Mouse (Mus musculus) thymus, postnatal 36 days (tissue): ENCODE data around the gene Cd47.

Experiments used
- DNase-seq, 2 experiments: peaks; one replicate each; pipeline ENCODE4 v3.0.0; 2022; ENCODE audit warnings: mixed read lengths in 2 of 2

Gene Cd47

DNA sequence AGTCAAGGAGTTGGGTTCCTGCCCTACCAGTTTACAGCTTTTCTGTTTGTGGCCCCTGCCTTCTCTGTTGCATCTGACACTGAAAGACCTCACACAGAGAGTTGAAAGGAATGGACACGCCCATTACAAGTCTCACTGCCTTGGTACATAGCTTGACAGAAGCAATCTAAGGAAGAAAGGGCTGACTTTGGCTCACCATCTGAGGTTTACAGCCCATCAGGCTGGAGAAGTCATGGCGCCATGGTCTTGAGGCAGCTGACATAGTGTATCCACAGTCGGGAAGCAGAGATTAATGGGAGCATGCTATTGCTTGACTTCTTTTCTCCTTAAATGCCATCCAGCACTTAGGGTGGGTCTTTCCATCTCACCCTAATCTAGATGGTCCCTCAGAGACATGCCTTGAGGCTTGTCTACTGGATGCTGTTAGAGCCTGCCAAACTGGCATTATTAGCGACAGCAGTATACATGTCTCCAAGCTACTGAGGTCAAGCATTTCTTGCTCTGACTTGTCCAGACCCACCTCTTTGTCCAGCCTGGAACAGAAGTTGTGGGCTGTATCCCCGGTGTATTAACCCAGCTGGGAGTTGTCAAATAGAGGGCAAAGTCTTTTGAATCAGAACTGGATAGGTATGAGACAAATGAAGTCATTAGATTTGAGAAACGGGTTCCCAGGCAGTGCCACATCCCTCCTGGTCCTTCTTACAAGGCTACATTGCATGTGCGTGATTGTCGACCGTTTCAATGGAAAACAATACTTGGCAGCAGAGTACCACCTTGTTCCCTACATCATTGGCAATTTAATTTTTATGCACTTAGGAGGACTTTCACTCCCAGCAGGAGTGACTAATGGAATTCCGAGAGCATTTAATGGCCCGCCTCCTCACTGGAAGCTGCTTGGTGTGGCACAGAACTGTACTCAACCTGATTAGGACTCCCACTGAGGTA is 115.5 kb downstream of the Cd47 start:
- no peak for DNase-seq

DNA sequence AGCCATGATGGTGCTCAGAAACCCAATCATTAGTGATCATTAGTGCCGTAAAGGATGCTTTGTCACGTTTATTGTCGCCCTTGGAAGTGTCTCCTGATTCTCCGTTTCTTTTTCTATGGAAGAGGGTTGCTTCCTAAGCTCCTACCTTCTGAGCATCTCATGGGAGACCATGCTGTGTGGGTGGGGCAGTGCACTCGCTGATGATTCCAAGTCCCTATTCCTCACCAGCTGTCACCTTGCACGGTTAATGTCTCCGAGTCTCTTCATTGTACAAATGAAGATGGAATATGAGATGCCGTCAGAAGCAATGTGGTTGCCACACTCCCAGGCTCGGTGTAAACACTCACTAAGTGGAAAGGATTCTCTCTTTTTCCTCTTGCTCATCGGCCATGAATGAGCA is 119.9 kb downstream of the Cd47 start:
- no peak for DNase-seq

DNA sequence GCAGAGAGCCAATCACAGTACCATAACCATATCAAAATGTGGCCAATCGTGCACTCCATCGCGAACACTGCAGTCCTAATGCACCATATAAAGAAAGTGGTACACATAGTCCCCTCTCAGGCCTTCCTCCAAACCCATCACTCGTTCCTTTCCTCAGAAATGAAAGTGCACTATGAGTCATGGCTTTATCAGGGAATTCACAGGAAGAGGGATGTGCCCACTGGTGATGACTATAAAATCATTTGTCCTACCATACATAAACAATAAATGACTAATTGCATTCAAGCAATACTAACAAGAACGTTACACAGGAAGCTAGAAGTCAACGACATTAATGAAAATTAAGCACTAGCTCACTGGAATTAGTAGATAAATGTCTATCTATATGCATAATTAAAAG is 121.3 kb downstream of the Cd47 start:
- DNase-seq = no peak

DNA sequence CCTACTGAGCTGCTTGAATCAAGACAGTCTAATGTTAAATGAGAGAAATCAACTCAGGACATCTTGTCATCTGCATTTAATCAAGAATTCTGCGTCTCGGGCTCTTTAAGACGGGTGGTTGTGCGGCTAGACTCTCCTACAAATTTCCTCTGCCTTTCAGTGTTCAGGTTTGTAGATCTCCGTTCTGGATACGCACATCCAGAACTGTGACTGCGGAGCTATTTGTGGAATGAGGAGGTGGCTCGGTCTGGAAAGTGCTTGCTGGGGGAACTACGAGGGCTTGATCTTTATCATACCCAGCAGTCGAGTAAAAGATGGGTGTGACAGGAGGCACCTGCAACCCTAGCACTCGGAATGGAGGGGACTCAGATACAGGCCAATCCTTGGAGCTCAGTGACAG is 121.8 kb downstream of the Cd47 start:
- DNase-seq = no peak

DNA sequence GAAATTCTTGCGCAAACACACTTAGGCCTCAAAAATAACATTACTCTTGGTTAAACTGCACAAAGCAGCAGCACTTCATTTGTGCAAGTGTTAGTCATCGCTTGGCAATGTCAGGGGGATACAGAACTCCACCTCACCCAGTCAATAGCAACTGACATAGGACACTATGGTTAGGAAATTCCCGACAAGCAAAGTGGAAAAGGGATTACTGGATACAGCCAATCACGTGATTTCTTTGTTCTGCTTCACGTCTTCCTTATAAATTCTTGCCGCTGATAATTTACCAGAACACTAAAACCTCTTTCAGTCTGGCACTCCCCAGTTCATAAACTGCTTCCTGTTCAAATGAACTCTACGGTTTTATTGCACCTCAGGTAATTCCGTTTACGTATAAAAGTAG is 123.4 kb downstream of the Cd47 start:
- no peak for DNase-seq

GRCm38 (mm10) chr16:49924941-49925340 is 124.6 kb downstream of the Cd47 start:
- no peak for DNase-seq

DNA sequence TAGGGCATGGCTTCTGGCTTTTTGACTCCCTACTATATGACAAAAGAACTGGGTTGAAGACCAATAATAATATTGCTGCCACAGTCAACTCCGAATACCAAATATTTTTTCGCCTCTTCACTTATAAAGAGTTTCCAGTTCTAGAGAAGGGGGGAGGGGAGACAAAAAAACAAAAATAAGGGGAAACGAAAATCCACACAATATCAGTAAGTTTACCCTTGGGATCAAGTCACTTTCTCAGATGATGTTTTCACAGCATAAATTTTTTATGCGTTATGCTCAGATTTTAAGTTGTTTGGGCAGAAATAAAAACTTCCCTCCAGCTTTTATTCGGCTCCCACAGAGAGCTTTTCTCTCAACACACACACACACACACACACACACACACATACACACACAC is 132.9 kb downstream of the Cd47 start:
- DNase-seq = no peak

DNA sequence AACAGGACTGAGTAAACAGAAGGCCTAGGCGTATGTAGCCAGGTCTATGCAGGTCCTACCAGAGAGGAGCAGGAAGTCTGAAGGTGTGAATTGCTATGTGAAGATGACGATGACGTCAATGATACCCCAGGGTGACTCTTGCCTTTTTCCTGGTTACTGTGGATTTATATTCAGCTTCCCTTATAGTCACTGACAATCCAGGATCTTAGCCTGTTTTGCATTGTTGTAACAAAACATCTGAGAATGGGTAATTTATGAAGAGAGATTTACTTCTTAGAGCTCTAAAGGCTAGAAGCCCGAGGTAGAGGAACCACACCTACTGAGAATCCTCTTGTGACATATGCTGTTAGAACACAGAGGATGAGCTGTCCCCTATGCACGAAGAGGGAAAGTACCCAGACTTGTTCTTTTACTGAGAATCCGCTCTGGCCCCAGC is 135.7 kb downstream of the Cd47 start:
- DNase-seq = no peak

DNA sequence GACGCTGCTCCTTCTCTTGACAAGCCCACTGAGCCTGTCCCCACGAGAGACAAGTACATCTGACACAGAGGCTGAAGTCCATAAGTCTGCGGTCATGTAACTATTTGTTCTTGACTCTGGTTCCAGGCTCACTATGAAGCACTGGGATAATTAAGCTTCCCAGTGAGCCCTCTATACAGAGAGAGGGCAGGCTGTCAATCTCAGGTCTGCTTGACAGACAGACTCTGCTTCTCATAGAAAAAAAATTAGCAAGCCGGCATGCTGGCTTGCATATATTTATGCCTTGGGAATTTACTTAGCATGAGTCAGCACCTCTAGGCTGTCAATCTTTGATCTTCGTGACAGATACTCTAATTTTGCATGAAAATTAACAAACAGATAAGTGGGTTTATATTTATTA is 136.5 kb downstream of the Cd47 start:
- DNase-seq = no peak

DNA sequence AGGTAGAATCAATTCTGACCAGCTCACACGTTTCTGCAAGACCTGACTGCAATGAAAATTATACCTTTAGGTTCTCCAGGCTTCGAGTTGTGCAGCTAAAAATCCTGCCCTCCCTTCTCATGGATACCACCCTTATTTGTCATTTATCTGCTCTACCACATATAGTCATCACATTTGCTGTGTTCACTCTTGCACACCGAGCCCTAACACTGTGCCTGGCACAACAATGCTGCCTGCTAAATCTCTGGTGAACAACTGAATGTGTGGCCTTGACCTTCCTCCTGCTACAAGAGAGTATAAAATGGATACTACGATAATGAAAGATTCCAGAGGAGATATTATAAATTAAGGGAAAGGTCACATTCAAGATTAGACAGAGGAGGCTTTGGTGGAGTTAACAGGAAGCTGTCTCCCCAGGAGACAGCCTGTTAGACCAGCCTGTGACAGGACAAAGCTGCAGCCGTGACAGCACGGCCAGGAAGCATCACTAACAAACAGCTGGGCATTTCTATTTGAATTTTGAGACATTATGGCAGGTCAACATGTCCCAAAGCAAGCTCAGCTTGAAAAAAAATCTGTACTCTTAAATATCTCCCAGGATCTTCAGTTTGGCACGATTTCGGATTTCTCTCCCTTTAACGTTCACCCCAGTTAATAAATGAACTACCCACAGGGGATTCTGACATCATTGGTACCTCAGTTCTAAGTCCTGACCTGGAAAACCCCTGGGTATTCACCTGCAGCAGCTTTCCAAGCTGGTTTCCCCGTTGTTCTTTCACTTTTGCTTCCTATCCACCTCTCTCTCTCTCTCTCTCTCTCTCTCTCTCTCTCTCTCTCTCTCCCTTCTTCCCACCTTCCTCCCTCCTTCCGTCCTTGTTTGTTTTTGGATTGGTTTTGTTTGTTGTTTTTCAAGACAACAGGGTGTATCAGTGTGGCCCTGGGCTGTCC is 137.2 kb downstream of the Cd47 start:
- no peak for DNase-seq

DNA sequence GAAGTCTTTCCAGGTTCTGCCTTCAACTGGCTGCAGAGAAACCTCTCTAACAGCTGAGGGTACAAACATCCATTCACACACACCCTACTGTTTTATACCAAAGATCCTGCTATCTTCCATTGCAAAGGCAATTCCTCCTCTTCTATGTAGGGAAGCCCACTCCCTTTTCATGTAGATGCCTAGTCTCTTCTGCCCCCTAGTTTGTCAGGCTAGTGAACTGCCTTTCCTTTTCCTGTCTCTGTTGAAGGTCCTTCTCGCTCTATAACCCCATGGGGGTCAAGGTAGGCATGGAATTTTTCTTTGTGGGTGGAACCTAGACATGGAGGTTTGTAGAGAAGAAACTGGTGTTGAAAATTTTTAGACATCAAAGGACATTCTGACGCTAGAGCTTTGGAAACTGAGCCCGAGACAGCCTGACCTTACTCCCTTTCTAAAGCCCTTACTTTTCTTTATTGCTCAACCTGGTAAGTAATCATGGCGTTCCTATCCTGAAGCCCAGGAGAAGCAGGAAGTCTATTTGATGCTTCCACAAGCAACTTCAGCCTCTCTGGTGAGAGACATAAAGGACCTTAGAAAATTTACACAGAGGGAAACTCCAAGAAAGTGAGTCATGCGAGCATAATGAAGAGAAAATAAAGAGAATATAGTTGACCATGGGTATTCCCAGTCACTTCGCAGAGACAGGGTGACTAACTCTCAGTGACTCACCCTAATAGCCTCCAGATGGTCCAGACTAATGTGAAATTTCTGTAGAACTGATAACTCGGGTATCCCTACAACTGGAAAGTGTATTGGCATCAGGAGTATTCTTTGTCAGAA is 138.4 kb downstream of the Cd47 start:
- DNase-seq = no peak

DNA sequence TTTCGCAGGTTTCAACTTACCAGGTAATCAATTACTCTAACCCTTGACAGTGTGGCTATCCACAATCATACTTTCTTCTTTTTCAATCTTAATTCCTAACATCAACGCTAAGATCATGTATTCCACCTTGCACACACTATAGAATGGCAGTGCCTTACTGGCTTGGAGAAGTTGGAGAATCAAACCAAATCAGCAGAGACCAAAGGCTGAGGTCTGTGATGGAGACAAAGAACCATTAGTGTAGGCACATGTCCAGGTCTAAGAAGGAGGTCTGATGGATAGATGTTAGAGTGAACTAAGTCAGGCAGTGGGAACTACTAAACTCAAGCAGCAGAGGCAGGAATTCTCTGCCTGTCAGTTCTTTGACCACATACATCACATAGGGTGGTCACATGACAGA is 139.0 kb downstream of the Cd47 start:
- no peak for DNase-seq

DNA sequence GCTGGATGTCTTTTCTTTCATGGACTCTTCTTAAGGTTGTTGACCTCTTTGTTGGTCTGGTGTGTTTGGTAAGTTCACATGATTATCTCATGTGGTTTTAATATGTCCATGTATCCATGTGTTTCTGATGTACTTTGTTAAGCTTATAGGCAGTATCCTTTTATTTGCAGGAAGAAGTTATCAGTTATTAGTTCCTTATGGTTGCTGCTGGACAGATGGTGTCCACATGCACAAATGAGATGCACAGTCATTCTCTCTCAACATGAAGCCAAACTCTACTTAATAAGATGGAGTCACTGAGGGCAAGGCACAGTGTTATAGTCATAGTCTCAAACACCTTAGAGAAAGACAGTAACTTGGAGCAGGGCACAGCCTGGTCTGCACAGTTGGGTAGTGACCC is 140.1 kb downstream of the Cd47 start:
- no peak for DNase-seq

DNA sequence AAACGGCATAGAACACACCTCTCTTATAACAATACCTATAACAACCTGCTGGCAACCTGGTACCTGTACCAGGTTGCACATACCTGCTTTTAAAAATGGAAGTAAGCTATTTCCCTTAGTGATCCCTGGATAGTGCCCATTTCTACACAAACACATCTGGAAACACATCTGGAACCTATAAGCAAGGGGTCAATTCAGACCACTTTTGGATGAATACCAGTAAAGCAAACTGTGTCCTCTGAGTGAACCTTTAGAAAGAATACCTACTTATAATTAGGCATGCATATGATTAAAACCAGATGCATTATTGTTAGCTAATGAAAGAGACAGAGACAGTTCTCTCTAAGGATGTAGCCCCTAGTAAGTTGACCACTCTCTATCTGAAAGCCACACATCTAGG is 140.7 kb downstream of the Cd47 start:
- no peak for DNase-seq

DNA sequence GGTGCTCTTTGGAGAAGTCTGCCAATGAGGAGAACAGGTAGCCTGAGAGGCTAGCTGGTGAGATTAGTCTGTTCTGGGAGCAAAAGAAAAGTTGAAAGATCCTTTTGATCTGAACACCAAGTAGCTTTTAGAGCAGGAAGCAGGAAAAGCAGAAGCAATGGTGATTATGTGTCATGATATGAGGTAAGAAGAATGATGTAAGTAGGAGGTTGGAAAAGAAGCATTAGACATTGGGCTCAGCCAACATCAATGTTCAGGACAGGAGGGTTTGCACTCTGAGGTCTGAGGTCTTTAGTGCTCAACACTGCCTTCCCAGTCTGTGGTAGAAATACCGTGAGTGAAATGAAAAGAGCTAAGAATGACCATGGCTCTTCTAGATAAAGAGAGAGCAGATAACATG is 143.4 kb downstream of the Cd47 start:
- DNase-seq = no peak

- no peak for DNase-seq
Measured at GRCm38 (mm10) chr16:49945084-49945483, 144.8 kb downstream of the Cd47 start.

DNA sequence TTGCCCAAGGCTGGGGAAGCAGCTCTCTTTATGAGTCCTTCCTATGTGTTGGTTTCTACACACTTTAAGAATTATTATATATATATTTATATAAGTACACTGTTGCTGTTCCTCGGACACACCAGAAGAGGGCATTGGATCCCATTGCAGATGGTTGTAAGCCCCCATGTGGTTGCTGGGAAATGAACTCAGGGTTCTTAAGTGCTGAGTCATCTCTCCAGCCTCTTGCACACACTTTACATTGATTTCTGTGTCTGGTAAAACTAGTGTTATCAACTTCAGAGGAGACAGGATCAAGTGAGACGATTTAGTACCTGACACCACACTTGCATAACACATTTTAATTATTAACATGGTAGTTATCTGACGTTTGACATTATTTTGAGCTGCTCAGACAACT is 146.7 kb downstream of the Cd47 start:
- no peak for DNase-seq

DNA sequence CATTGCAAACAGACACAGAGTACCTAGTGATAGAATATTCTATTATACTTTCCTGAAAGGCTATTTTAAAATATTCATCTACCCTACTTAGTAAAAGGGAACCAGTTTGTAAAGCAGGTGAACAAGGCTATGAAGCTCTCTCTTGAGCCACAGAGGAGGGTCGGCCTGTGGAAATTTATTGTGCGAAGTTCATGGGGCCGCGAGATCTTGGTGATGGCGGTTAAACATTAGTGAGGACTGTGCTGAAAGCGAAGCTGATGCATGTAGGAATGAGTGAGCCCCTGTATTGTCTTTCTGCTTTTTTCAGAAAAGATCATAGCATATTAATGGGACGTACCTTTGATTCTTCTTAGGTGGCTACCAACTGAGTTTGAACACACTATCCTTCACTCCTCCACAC is 147.3 kb downstream of the Cd47 start:
- DNase-seq = no peak

DNA sequence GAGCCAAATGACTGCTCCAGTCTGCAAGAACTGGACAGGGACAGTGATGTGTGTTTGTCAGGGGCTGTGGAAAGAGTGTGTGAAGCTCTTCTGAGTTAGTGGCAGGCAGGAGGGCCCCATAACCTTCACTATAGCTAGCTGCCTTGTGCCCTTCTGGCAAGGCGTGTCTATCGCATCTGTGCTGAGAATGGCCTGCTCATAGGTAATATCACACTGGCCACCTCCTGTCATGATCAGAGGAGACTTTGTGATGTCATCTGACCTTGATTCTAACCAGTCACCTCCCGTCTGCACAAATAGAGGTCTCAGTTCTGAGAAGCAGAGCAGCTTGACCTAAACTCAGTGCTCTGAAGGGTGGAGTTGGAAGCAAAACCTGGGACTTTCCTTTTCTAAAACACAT is 148.0 kb downstream of the Cd47 start:
- DNase-seq = no peak

GRCm38 (mm10) chr16:49949261-49949660 is 148.9 kb downstream of the Cd47 start:
- no peak for DNase-seq

GRCm38 (mm10) chr16:49950340-49950739 is 150.0 kb downstream of the Cd47 start:
- DNase-seq = no peak

- DNase-seq = no peak
Measured at GRCm38 (mm10) chr16:49951288-49951691, 151.0 kb downstream of the Cd47 start.
